20 mouse cellular contexts compared by ENCODE assay signal in genomic region chr1:15958661-15959060, GRCm38 (mm10).
"Had no signal": no experiment of that assay in that cellular context is flagged by ENCODE, and none has a peak within 500 bp of the region (broad histone marks: within the 10 kb centered on the region; RNA-seq: fewer than 3 reads in every experiment).

No protein-coding gene starts in this region.

- H3K27ac ChIP-seq: kidney, embryonic 15.5 days; left cerebral cortex, adult 2 months; limb, embryonic 15.5 days; liver, embryonic 14.5 days; macrophage; midbrain, embryonic 12.5 days had no signal

- H3K4me2 ChIP-seq: kidney, embryonic 15.5 days; limb, embryonic 15.5 days; liver, embryonic 11.5 days; lung, embryonic 14.5 days; midbrain, embryonic 12.5 days had no signal

- H3K4me3 ChIP-seq: kidney, embryonic 15.5 days; left cerebral cortex, adult 2 months; limb, embryonic 15.5 days; midbrain, embryonic 12.5 days had no signal

- DNase-seq: kidney, adult 11 months; kidney, adult 8-10 months; kidney, postnatal 10 days; kidney, postnatal 36 days; layer of hippocampus, postnatal 36 days; liver, postnatal 0 days; lung, embryonic 14.5 days; spleen, adult 18-20 months; thymus, adult 18-20 months; thymus, postnatal 14 days; thymus, postnatal 4 days had no signal

- H3K27me3 ChIP-seq: kidney, embryonic 15.5 days; limb, embryonic 15.5 days; midbrain, embryonic 12.5 days had no signal

- H3K9me3 ChIP-seq: kidney, embryonic 15.5 days; limb, embryonic 15.5 days; midbrain, embryonic 12.5 days had no signal

- H3K4me1 ChIP-seq: kidney, embryonic 15.5 days; limb, embryonic 15.5 days; midbrain, embryonic 12.5 days had no signal

- H3K36me3 ChIP-seq: kidney, embryonic 15.5 days; limb, embryonic 15.5 days; midbrain, embryonic 12.5 days had no signal

- ATAC-seq: liver, postnatal 0 days; lung, postnatal 0 days; midbrain, embryonic 16.5 days had no signal

- H3K9ac ChIP-seq: kidney, embryonic 15.5 days; limb, embryonic 15.5 days; liver, embryonic 14.5 days; liver, postnatal 0 days; lung, embryonic 14.5 days; midbrain, embryonic 12.5 days had no signal
